Mouse (Mus musculus) spleen, adult 2 months (tissue): ENCODE measurements at regions not wholly inside any gene's neighbourhood (a gene's known extent, or its start where the extent isn't known, plus 50 kb on each side); places are given as distances from the start of the nearest gene placed in this dataset.

Source experiments
- CTCF ChIP-seq: fragments of 200-500 bp; IDR thresholded peaks from 2 replicates; pipeline ENCODE4 v1.5.1; 2011; ENCODE audit warnings: mild to moderate bottlenecking, inconsistent platforms; ENCODE audit not compliant: insufficient read depth, insufficient read length, insufficient replicate concordance; ENCODE audit errors: extremely low read depth
- POLR2A ChIP-seq: fragments of 200-500 bp; IDR thresholded peaks from 2 replicates; pipeline ENCODE4 v1.6.1; 2011; ENCODE audit warnings: low read depth, low read length, inconsistent platforms

DNA sequence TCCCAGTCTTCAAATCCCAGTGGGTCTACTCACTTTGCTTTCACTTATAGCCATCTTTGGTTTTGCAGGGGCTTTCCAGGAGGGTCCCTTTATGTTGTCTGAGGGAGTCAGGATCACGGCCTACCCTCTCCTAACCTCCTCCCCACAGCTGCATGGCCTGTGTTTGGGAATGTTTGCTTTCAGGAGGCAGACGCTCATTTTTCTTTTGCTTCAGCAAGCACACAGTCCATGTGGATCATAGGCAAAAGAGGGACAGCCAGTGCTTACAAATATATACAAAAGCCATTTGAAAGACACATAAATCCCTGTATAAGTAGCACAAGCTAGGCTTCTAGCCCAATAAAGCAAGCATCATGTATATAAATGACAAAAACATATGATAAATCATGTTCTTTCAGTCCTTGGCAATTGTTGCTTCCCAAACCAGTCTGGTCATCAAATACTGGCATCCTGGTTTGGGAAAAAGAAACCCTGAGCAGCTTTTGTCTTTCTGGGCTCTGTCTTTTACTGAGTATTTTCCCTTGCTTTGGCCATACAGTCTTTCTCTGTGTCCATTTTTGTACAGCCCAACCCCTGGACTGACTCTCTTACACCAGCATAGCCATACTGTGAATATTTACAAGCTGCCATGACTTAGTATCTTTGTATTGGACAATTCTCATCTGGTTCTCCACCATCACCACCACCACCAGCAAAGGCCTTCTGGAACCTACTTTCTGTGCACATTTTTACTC lies 101.0 kb upstream of the Stc2 start:
- TF ChIP-seq CTCF: no peak
- no peak for TF ChIP-seq POLR2A
